Mouse (Mus musculus): Measurements from ENCODE around the gene Zfp292. TPM values are rescaled to one million over a fixed set of nuclear protein-coding genes. Genes with fewer than 3 reads are reported as not detected.

The Zfp292 gene
- polyA plus RNA-seq, 1 experiment from 2014 or later: 20.3 TPM

DNA sequence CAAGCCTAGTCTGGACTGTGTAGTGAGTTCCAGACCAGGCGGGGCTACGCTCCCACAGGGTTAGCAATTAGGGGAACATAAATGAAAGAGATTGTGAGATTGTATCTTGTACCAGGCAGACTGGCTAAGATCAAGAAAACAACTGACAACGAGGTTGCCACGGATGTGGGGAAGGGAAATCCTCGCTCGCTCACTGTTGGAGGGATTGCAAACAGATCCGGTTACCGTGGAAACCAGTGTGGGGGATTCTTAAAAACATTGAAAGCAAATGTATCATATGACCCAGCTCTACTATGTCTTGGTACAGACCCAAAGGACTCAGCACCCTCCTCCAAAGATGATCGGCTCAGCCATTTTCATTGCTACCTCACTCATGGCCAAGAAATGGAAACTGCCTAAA is 17.4 kb upstream of the Zfp292 start:
- no peak overlapping the region for H3K9ac ChIP-seq (replicated peaks)
- H3K9me3 ChIP-seq (replicated peaks): no peaks in the 10 kb centered on the region
- no peak overlapping the region for H3K4me2 ChIP-seq
- no peak overlapping the region for H3K4me3 ChIP-seq (replicated peaks)
- H3K36me3 ChIP-seq: no peaks in the 10 kb centered on the region
- H3K27me3 ChIP-seq (replicated peaks): no peaks in the 10 kb centered on the region
- no peaks in the 10 kb centered on the region for H3K4me1 ChIP-seq
- ATAC-seq (ENCODE audit: low FRiP score): no peak
- 53% methylated on average over 9 of the region's 9 CpGs for WGBS
- no peak overlapping the region for H3K27ac ChIP-seq (replicated peaks)

DNA sequence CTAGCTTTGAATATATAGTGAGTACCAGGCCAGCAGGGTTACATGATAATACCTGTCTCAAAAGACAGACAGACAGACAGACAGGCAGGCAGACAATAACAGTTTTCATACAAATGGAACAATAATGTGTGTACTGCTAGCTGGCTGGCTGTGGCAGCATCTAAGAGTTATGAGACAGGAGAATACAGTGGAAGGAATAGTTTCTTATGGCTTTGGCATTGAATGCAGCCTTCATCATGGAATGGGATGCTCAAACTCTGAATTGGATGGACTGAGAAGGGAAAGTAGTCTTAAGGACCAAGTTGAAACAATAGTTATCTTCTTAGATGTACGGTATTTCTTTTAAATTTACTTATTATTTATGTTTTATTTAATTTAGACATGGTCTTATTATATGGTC is 16.6 kb upstream of the Zfp292 start:
- H3K4me3 ChIP-seq (replicated peaks): no peak overlapping the region
- H3K36me3 ChIP-seq: no peaks in the 10 kb centered on the region
- no peaks in the 10 kb centered on the region for H3K27me3 ChIP-seq (replicated peaks)
- no peak for ATAC-seq (ENCODE audit: low FRiP score)
- no peaks in the 10 kb centered on the region for H3K4me1 ChIP-seq
- WGBS: 91% methylated on average over 1 of the region's 1 CpGs
- no peak overlapping the region for H3K27ac ChIP-seq (replicated peaks)
- H3K9me3 ChIP-seq (replicated peaks): no peaks in the 10 kb centered on the region
- no peak overlapping the region for H3K4me2 ChIP-seq
- H3K9ac ChIP-seq (replicated peaks): no peak overlapping the region

DNA sequence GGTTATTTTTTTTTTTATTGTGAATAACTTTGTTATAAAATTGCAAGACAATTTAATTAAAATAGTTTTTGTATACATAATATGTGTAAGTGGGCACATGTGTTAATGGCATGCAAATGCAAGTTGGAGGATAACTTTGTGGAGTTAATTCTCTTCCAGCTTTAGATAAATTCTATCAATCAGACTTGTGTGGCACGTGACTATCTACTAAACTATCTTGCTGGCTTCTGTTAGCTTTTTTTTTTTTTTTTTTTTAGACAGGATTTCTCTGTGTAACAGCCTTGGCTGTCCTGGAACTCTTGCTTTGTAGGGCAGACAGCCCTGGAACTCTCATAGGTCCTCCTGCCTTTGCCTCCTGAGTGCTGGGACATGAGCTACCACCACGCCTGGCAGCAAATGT is 15.7 kb upstream of the Zfp292 start:
- H3K27me3 ChIP-seq (replicated peaks): no peaks in the 10 kb centered on the region
- H3K9me3 ChIP-seq (replicated peaks): no peaks in the 10 kb centered on the region
- H3K4me2 ChIP-seq: no peak overlapping the region
- no peaks in the 10 kb centered on the region for H3K4me1 ChIP-seq
- H3K9ac ChIP-seq (replicated peaks): no peak overlapping the region
- no peak for ATAC-seq (ENCODE audit: low FRiP score)
- H3K36me3 ChIP-seq: no peaks in the 10 kb centered on the region
- no peak overlapping the region for H3K27ac ChIP-seq (replicated peaks)
- WGBS: 71% methylated on average over 2 of the region's 2 CpGs
- H3K4me3 ChIP-seq (replicated peaks): no peak overlapping the region

- Histone ChIP-seq H3K9ac (replicated peaks) (no peak within 1 kb of the TSS), H3K27ac (replicated peaks) (no peak within 1 kb of the TSS), H3K4me2 (no peak within 1 kb of the TSS), H3K9me3 (replicated peaks) (no peaks in the 10 kb centered on the region), H3K4me1 (no peaks in the 10 kb centered on the region), H3K36me3 (no peaks in the 10 kb centered on the region), H3K4me3 (replicated peaks) (no peak within 1 kb of the TSS), H3K27me3 (replicated peaks) (no peaks in the 10 kb centered on the region)
- 72% methylated on average over 1 of the region's 1 CpGs for WGBS
- ATAC-seq (ENCODE audit: low FRiP score): no peak
Measured at GRCm38 (mm10) chr4:34893479-34893878, 10.7 kb upstream of the Zfp292 start, which contains the start of gene Cga. Gene Cga, plus strand, starts transcription at chr4:34893779.

DNA sequence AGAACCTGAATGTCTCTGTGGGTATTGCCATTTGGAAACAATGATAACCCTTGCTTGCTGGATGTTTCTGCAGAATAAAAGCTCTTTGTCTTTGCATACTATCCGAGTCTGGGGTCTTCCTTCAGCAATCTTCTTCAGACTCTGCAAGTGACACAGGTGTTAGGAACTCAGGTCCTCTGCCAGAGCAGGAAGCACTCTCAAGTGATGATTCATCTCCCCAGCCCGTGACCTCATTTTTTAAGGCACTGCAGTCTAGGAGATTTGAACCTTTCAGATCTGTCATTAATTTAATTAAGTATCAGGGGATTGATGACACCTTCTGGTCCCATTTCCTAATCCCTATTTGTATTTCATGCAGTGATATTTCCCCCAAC is 7.0 kb upstream of the Zfp292 start:
- ATAC-seq (ENCODE audit: low FRiP score): no peak
- H3K4me2 ChIP-seq: no peak overlapping the region
- no peak overlapping the region for H3K27ac ChIP-seq (replicated peaks)
- WGBS: 33% methylated on average over 2 of the region's 2 CpGs
- H3K27me3 ChIP-seq (replicated peaks): no peaks in the 10 kb centered on the region
- no peaks in the 10 kb centered on the region for H3K36me3 ChIP-seq
- peaks cover 14% of the 10 kb centered on the region for H3K4me1 ChIP-seq
- H3K9me3 ChIP-seq (replicated peaks): no peaks in the 10 kb centered on the region
- H3K9ac ChIP-seq (replicated peaks): no peak overlapping the region
- H3K4me3 ChIP-seq (replicated peaks): no peak overlapping the region

GRCm38 (mm10) chr4:34889101-34889811 is 6.5 kb upstream of the Zfp292 start:
- peaks cover 14% of the 10 kb centered on the region for H3K4me1 ChIP-seq
- H3K36me3 ChIP-seq: no peaks in the 10 kb centered on the region
- no peak overlapping the region for H3K27ac ChIP-seq (replicated peaks)
- no peak overlapping the region for H3K4me3 ChIP-seq (replicated peaks)
- H3K4me2 ChIP-seq: no peak overlapping the region
- H3K9me3 ChIP-seq (replicated peaks): no peaks in the 10 kb centered on the region
- no peaks in the 10 kb centered on the region for H3K27me3 ChIP-seq (replicated peaks)
- no peak for ATAC-seq (ENCODE audit: low FRiP score)
- H3K9ac ChIP-seq (replicated peaks): no peak overlapping the region
- 13% methylated on average over 15 of the region's 15 CpGs for WGBS

GRCm38 (mm10) chr4:34887295-34887694 is 4.5 kb upstream of the Zfp292 start:
- H3K9ac ChIP-seq (replicated peaks): peak overlapping the region; percentile 86
- no peak for ATAC-seq (ENCODE audit: low FRiP score)
- peak overlapping the region; percentile 87 for H3K4me2 ChIP-seq
- no peaks in the 10 kb centered on the region for H3K27me3 ChIP-seq (replicated peaks)
- peak overlapping the region; percentile 82 for H3K4me3 ChIP-seq (replicated peaks)
- no peaks in the 10 kb centered on the region for H3K36me3 ChIP-seq
- H3K9me3 ChIP-seq (replicated peaks): no peaks in the 10 kb centered on the region
- H3K4me1 ChIP-seq: peaks cover 22% of the 10 kb centered on the region
- WGBS: 6% methylated on average over 7 of the region's 7 CpGs
- peak overlapping the region; percentile 96 for H3K27ac ChIP-seq (replicated peaks)

DNA sequence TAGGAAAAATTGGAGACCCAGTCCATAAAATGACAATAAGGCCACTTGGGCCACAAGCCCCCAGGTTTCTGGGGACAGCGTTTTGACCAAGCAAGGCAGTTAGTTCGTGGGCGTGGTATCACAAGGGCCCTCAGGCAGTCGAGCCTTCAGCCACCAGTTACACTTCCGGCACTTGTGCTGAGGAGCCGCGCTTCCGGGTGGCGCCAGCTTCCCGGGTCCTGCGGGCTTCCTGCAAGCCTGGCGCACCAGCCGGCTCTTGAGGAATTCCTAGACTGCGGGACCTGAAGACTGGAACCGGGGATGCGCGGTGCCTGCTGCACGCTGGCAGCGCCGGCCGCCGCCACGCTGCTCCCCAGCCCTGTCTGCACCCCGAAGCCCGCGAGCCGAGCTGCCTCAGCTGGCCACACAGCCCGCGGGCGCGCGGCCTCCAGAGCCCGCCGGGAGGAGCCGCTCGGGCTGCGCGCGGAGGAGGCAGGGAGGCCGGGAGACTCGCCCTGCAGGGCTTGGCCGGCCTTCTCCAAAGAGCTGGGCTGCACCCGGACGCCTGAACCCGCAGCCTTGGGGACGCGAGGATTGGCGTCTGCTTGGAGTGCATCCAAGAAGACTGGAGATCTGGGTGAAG is 3.8 kb upstream of the Zfp292 start:
- Histone ChIP-seq H3K4me2 (peak overlapping the region; percentile 87), H3K36me3 (no peaks in the 10 kb centered on the region), H3K27me3 (replicated peaks) (no peaks in the 10 kb centered on the region), H3K27ac (replicated peaks) (peak overlapping the region; percentile 96), H3K4me3 (replicated peaks) (peak overlapping the region; percentile 82), H3K9ac (replicated peaks) (peak overlapping the region; percentile 86), H3K9me3 (replicated peaks) (no peaks in the 10 kb centered on the region), H3K4me1 (peaks cover 24% of the 10 kb centered on the region)
- ATAC-seq (ENCODE audit: low FRiP score): peak; percentile 70
- WGBS: under 1% methylated on average over 47 of the region's 48 CpGs

DNA sequence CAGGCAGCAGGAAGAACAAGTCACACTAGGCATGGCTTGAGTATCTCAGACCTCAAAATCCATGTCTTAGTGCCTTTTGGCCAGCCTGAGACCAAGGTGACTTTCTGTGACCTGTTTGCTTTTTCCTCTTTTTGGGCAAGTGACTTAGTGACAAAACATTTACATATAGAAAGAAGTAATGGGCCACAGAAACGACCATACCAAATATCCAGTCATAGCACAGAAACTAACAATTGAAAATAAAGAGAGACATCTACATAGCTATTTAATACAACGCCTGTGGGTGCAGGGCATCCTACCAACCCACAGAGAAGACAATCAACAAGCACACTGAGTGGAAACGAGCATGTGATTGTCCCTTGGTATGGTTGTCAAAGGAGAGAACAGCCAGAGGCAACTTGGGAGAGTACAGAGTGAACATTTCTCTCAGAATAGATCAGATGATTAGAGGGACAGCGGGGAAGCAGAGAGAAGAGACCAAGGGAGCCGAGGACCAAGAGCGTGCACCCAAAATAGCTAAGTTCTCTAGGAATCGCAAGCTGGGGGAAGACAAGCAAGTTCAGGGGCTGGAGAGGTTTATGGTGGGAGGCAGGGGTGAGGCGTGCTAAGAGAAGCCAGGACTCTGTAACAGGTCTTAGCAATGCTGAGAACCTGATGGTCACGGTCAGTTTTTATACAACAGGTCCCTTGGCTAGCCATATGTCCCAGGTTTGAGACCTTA is 3.0 kb upstream of the Zfp292 start:
- no peak overlapping the region for H3K9ac ChIP-seq (replicated peaks)
- peak overlapping the region; percentile 96 for H3K27ac ChIP-seq (replicated peaks)
- peak overlapping the region; percentile 82 for H3K4me3 ChIP-seq (replicated peaks)
- peaks cover 32% of the 10 kb centered on the region for H3K4me1 ChIP-seq
- no peaks in the 10 kb centered on the region for H3K36me3 ChIP-seq
- no peak for ATAC-seq (ENCODE audit: low FRiP score)
- H3K27me3 ChIP-seq (replicated peaks): no peaks in the 10 kb centered on the region
- 50% methylated on average over 9 of the region's 9 CpGs for WGBS
- peak overlapping the region; percentile 87 for H3K4me2 ChIP-seq
- H3K9me3 ChIP-seq (replicated peaks): no peaks in the 10 kb centered on the region

GRCm38 (mm10) chr4:34883366-34884029 is 738 bp upstream of the Zfp292 start:
- no peaks in the 10 kb centered on the region for H3K27me3 ChIP-seq (replicated peaks)
- H3K36me3 ChIP-seq: no peaks in the 10 kb centered on the region
- peak overlapping the region; percentile 86 for H3K4me3 ChIP-seq (replicated peaks)
- peak overlapping the region; percentile 71 for H3K4me2 ChIP-seq
- no peaks in the 10 kb centered on the region for H3K9me3 ChIP-seq (replicated peaks)
- WGBS: 24% methylated on average over 16 of the region's 16 CpGs
- peak; percentile 1; the same call in 1 of the 2 replicates for ATAC-seq (ENCODE audit: low FRiP score)
- H3K9ac ChIP-seq (replicated peaks): peak overlapping the region; percentile 96
- H3K4me1 ChIP-seq: peaks cover 40% of the 10 kb centered on the region
- H3K27ac ChIP-seq (replicated peaks): peak overlapping the region; percentile 99

- WGBS: under 1% methylated on average over 40 of the region's 58 CpGs
- H3K27ac ChIP-seq (replicated peaks): peak overlapping the region; percentile 99
Measured at GRCm38 (mm10) chr4:34882291-34882769, 430 bp downstream of the Zfp292 start.

More at GRCm38 (mm10) chr4:34882291-34882769, 430 bp downstream of the Zfp292 start:
- H3K9ac ChIP-seq (replicated peaks): peak overlapping the region; percentile 96
- H3K27me3 ChIP-seq (replicated peaks): no peaks in the 10 kb centered on the region
- H3K4me2 ChIP-seq: peak overlapping the region; percentile 71
- H3K9me3 ChIP-seq (replicated peaks): no peaks in the 10 kb centered on the region
- no peaks in the 10 kb centered on the region for H3K36me3 ChIP-seq
- H3K4me3 ChIP-seq (replicated peaks): peak overlapping the region; percentile 86
- peak; percentile 67 for ATAC-seq (ENCODE audit: low FRiP score)
- peaks cover 34% of the 10 kb centered on the region for H3K4me1 ChIP-seq

Data from neural tube, embryonic 15.5 days (tissue).